10 mouse cellular contexts compared by ENCODE assay signal in the genomic region with DNA sequence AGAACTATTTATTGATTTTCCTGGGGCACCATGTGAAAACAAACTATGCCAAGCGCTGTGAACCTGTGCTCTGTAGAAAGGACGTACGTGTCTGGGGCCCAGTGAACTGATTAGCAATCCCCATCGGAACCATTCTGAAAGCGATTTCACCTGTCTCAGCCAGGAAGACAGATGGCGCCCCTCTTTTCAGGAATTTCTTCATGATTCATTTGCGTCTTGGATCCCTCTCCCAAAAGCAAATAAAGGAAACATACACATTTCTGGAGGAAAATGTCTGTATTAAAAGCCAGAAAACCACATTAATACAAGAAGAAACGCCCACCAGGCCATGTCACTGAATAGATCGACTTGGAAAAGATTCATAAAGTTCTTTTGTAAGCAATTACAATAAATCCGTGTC. TPM values are rescaled to one million over a fixed set of nuclear protein-coding genes. Genes with fewer than 3 reads are reported as not detected.
DNase-seq lines count a peak whose midpoint lies in the region; ATAC-seq lines count a peak whose summit lies in the region.
"Had no signal": no experiment of that assay in that cellular context is flagged by ENCODE, and none has a peak within 500 bp of the region (broad histone marks: within the 10 kb centered on the region; RNA-seq: fewer than 3 reads in every experiment).

No protein-coding gene starts in this region.

- no peak for DNase-seq in lung, postnatal 25 days (ENCODE audit: low spot score)
- DNase-seq in heart, adult 11 months, result no peak
- no peak for DNase-seq in heart, adult 18-20 months
- DNase-seq: left cerebral cortex, postnatal 4 days had no signal

- H3K9ac ChIP-seq in lung, embryonic 15.5 days, result no peak overlapping the region
- H3K9ac ChIP-seq in forebrain, embryonic 12.5 days, result no peak overlapping the region
- no peak overlapping the region for H3K9ac ChIP-seq in limb, embryonic 12.5 days (replicated peaks)
- H3K9ac ChIP-seq in stomach, embryonic 14.5 days (replicated peaks; ENCODE audit: low read depth, low read length), result no peak overlapping the region

- H3K27ac ChIP-seq in lung, embryonic 15.5 days, result no peak overlapping the region
- H3K27ac ChIP-seq in forebrain, embryonic 12.5 days, result no peak overlapping the region
- no peak overlapping the region for H3K27ac ChIP-seq in limb, embryonic 12.5 days
- no peak overlapping the region for H3K27ac ChIP-seq in stomach, embryonic 14.5 days (ENCODE audit: low read length)

- H3K9me3 ChIP-seq in lung, embryonic 15.5 days, result no peaks in the 10 kb centered on the region
- H3K9me3 ChIP-seq in forebrain, embryonic 12.5 days, result no peaks in the 10 kb centered on the region
- no peaks in the 10 kb centered on the region for H3K9me3 ChIP-seq in limb, embryonic 12.5 days
- no peaks in the 10 kb centered on the region for H3K9me3 ChIP-seq in stomach, embryonic 14.5 days (ENCODE audit: control insufficient read depth, low read depth, low read length)

- H3K27me3 ChIP-seq in lung, embryonic 15.5 days, result peaks cover 16% of the 10 kb centered on the region; the same call in 1 of the 2 replicates
- peaks cover 23% of the 10 kb centered on the region for H3K27me3 ChIP-seq in forebrain, embryonic 12.5 days
- H3K27me3 ChIP-seq in limb, embryonic 12.5 days, result peaks cover 49% of the 10 kb centered on the region
- H3K27me3 ChIP-seq in stomach, embryonic 14.5 days (ENCODE audit: control insufficient read depth, insufficient read depth, low read length), result no peaks in the 10 kb centered on the region

- no peaks in the 10 kb centered on the region for H3K36me3 ChIP-seq in lung, embryonic 15.5 days
- H3K36me3 ChIP-seq in forebrain, embryonic 12.5 days (replicated peaks), result no peaks in the 10 kb centered on the region
- no peaks in the 10 kb centered on the region for H3K36me3 ChIP-seq in limb, embryonic 12.5 days
- no peaks in the 10 kb centered on the region for H3K36me3 ChIP-seq in stomach, embryonic 14.5 days (ENCODE audit: control insufficient read depth, insufficient read depth, low read length)

- 22% methylated on average over 10 of the region's 10 CpGs for WGBS in lung, embryonic 15.5 days
- WGBS in forebrain, embryonic 12.5 days, result 29% methylated on average over 10 of the region's 10 CpGs
- 39% methylated on average over 10 of the region's 10 CpGs for WGBS in limb, embryonic 12.5 days
- 17% methylated on average over 10 of the region's 10 CpGs for WGBS in stomach, embryonic 14.5 days

- no peak for ATAC-seq in lung, embryonic 15.5 days (ENCODE audit: borderline replicate concordance, extremely low read depth, low FRiP score, low TSS enrichment)
- ATAC-seq in forebrain, embryonic 12.5 days (ENCODE audit: low FRiP score), result no peak
- no peak for ATAC-seq in limb, embryonic 12.5 days (ENCODE audit: insufficient number of reproducible peaks, insufficient read depth, low FRiP score, low TSS enrichment, low read depth)
- no peak for ATAC-seq in stomach, embryonic 14.5 days (ENCODE audit: insufficient number of reproducible peaks, insufficient read depth, low FRiP score, low read depth)

- H3K4me3 ChIP-seq in lung, embryonic 15.5 days, result peak overlapping the region; percentile 81
- 0 out of 2 replicates have a peak overlapping the region, but pooled peaks have one; percentile 75 for H3K4me3 ChIP-seq in forebrain, embryonic 12.5 days (replicated peaks)
- peak overlapping the region; percentile 71; the same call in 1 of the 2 replicates for H3K4me3 ChIP-seq in limb, embryonic 12.5 days (replicated peaks)
- peak overlapping the region; percentile 84; the same call in 1 of the 2 replicates for H3K4me3 ChIP-seq in stomach, embryonic 14.5 days (ENCODE audit: low read depth, low read length)

- peaks cover 10% of the 10 kb centered on the region; the same call in 1 of the 2 replicates for H3K4me1 ChIP-seq in lung, embryonic 15.5 days
- peaks cover 7% of the 10 kb centered on the region; the same call in 1 of the 2 replicates for H3K4me1 ChIP-seq in forebrain, embryonic 12.5 days
- H3K4me1 ChIP-seq in limb, embryonic 12.5 days (replicated peaks), result peaks cover 4% of the 10 kb centered on the region; the same call in 1 of the 2 replicates
- peaks cover 6% of the 10 kb centered on the region; the same call in 1 of the 2 replicates for H3K4me1 ChIP-seq in stomach, embryonic 14.5 days (ENCODE audit: control insufficient read depth, insufficient read depth, low read length)

- peak overlapping the region; percentile 98 for H3K4me2 ChIP-seq in lung, embryonic 15.5 days
- peak overlapping the region; percentile 95 for H3K4me2 ChIP-seq in forebrain, embryonic 12.5 days
- H3K4me2 ChIP-seq in limb, embryonic 12.5 days, result peak overlapping the region; percentile 94
- H3K4me2 ChIP-seq in stomach, embryonic 14.5 days (replicated peaks; ENCODE audit: low read depth, low read length), result peak overlapping the region; percentile 91

RNA-seq across cellular contexts. Expression of a gene that starts 1.8 kb away (rescaled TPM):
- 17.3 and 19.1 TPM in 2 replicates for polyA plus RNA-seq in lung, embryonic 15.5 days (2015; fragmentation: Nextera tagmentation; extraction: Ambion mirVana)
- 10.7 and 12.6 TPM in 2 replicates for polyA plus RNA-seq in forebrain, embryonic 12.5 days (2016; fragmentation: Nextera tagmentation; extraction: Ambion mirVana)
- 15.3 and 17.0 TPM in 2 replicates for polyA plus RNA-seq in limb, embryonic 12.5 days (2016; fragmentation: Nextera tagmentation; extraction: Ambion mirVana)
- polyA plus RNA-seq in stomach, embryonic 14.5 days (2014; fragmentation: Nextera tagmentation; extraction: Ambion mirVana), result 9.7 and 10.6 TPM in 2 replicates
- total RNA-seq in heart, adult 18-20 months (2021), result 1 to 10 TPM; 4.5 to 6.5 TPM

RNA-seq across cellular contexts. Expression of a gene that starts 43.0 kb away (rescaled TPM):
- polyA plus RNA-seq in lung, embryonic 15.5 days (2015; fragmentation: Nextera tagmentation; extraction: Ambion mirVana), result 10.8 and 11.8 TPM in 2 replicates
- polyA plus RNA-seq in forebrain, embryonic 12.5 days (2016; fragmentation: Nextera tagmentation; extraction: Ambion mirVana), result 0.73 and 0.77 TPM in 2 replicates
- polyA plus RNA-seq in limb, embryonic 12.5 days (2016; fragmentation: Nextera tagmentation; extraction: Ambion mirVana), result 3.6 and 3.8 TPM in 2 replicates
- polyA plus RNA-seq in stomach, embryonic 14.5 days (2014; fragmentation: Nextera tagmentation; extraction: Ambion mirVana), result 15.1 and 15.8 TPM in 2 replicates
- total RNA-seq in heart, adult 18-20 months (2021), result under 1 TPM; 0.17 to 0.36 TPM
- total RNA-seq: gastrocnemius, postnatal 4 days had no signal
- polyA plus RNA-seq: Patski had no signal
